Mouse (Mus musculus): Measurements from ENCODE around the gene Gm10358. TPM values are rescaled to one million over a fixed set of nuclear protein-coding genes. Genes with fewer than 3 reads are reported as not detected.

Gene Gm10358
- not detected in 2 replicates for polyA plus RNA-seq (2012; ENCODE audit: low replicate concordance)

DNA sequence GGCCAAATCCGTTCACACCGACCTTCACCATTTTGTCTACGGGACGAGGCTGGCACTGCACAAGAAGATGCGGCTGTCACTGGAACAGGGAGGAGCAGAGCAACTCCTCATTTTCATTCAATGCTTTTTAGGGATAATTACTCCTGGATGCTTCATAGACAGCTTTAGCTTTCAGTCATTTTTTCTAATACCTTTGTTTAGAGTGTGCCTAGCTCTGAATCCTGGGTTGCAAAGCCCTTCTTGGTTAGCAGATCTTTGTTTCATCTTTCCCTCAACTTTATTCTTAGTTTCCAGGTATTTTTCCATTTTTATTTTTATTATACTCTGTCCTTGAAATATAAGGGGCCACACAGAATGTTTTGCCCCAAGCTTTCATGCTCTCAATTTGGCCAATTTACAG, at the start of gene Gm10358:
TSS of gene Gm10358 (minus strand) at position 101 of the 400 bp plus-strand sequence.

DNA sequence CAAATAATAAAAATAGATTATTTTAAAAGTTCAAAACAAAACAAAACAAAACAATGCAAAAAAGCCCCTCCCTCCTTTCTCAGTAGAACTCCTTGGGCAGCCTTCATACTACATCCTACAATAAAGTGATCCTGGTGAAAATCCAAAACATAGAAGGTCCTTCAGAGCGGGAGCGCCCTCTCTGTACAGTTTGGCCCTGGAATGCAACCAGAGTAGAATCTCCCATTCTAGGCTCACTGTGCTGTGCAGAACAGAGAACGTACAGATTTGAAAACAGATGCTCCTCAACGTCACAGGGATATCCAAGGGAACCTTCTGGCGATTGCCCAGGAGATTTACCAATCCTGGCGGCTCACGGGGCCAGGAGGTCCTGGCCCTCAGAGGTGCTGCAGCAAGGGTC, 42.0 kb upstream of the Gm10358 start, which contains the start of gene Iqcm:
TSS of gene Iqcm (plus strand) at position 301 of the 400 bp plus-strand sequence.

Other genes with a start within 250 kb of the Gm10358 start
- gene Rasd2, start 192.6 kb downstream of the Gm10358 start, polyA plus RNA-seq (2012; ENCODE audit: low replicate concordance): 0.11 and 0.13 TPM in 2 replicates
- gene Iqcm, start 42.1 kb upstream of the Gm10358 start, polyA plus RNA-seq (2012; ENCODE audit: low replicate concordance): not detected in 2 replicates

Data from hematopoietic multipotent progenitor cell, adult 10-12 weeks (in vitro differentiated cells).